Mouse (Mus musculus): ENCODE results near the gene Lrp4. TPM values are rescaled to one million over a fixed set of nuclear protein-coding genes. Genes with fewer than 3 reads are reported as not detected.

The Lrp4 gene
- polyA plus RNA-seq, 1 experiment from 2014 or later: 4.5 TPM

- 31% methylated on average over 8 of the region's 8 CpGs for WGBS
- Histone ChIP-seq H3K9me3 (ENCODE audit: control insufficient read depth, low read length) (no peaks in the 10 kb centered on the region), H3K36me3 (ENCODE audit: control insufficient read depth, insufficient read depth, low read length) (no peaks in the 10 kb centered on the region), H3K27me3 (replicated peaks; ENCODE audit: control insufficient read depth, insufficient read depth, low read length) (no peaks in the 10 kb centered on the region), H3K4me3 (ENCODE audit: low read length) (no peak overlapping the region), H3K4me2 (ENCODE audit: low read length) (no peak overlapping the region), H3K4me1 (ENCODE audit: control insufficient read depth, insufficient read depth, low read depth, low read length) (peaks cover 9% of the 10 kb centered on the region), H3K9ac (ENCODE audit: low read depth, low read length) (no peak overlapping the region), H3K27ac (ENCODE audit: low read depth, low read length) (no peak overlapping the region)
- ATAC-seq: no peak
These were observed 10.3 kb downstream of the Lrp4 start for GRCm38 (mm10) chr2:91467613-91468012.

- H3K4me3 ChIP-seq (ENCODE audit: low read length): no peak overlapping the region
- H3K27me3 ChIP-seq (replicated peaks; ENCODE audit: control insufficient read depth, insufficient read depth, low read length): no peaks in the 10 kb centered on the region
- no peak overlapping the region for H3K9ac ChIP-seq (ENCODE audit: low read depth, low read length)
- 8% methylated on average over 5 of the region's 7 CpGs for WGBS
- H3K27ac ChIP-seq (ENCODE audit: low read depth, low read length): no peak overlapping the region
- H3K36me3 ChIP-seq (ENCODE audit: control insufficient read depth, insufficient read depth, low read length): no peaks in the 10 kb centered on the region
- peaks cover 3% of the 10 kb centered on the region for H3K4me1 ChIP-seq (ENCODE audit: control insufficient read depth, insufficient read depth, low read depth, low read length)
- peak; percentile 71 for ATAC-seq
- H3K9me3 ChIP-seq (ENCODE audit: control insufficient read depth, low read length): no peaks in the 10 kb centered on the region
- H3K4me2 ChIP-seq (ENCODE audit: low read length): no peak overlapping the region
These were observed 12.8 kb downstream of the Lrp4 start for GRCm38 (mm10) chr2:91470055-91470647.

- Histone ChIP-seq H3K4me1 (ENCODE audit: control insufficient read depth, insufficient read depth, low read depth, low read length) (peaks cover 3% of the 10 kb centered on the region), H3K9ac (ENCODE audit: low read depth, low read length) (no peak overlapping the region), H3K4me2 (ENCODE audit: low read length) (no peak overlapping the region; the same call in 1 of the 2 replicates), H3K4me3 (ENCODE audit: low read length) (no peak overlapping the region), H3K9me3 (ENCODE audit: control insufficient read depth, low read length) (no peaks in the 10 kb centered on the region), H3K36me3 (ENCODE audit: control insufficient read depth, insufficient read depth, low read length) (no peaks in the 10 kb centered on the region), H3K27me3 (replicated peaks; ENCODE audit: control insufficient read depth, insufficient read depth, low read length) (no peaks in the 10 kb centered on the region), H3K27ac (ENCODE audit: low read depth, low read length) (no peak overlapping the region)
- ATAC-seq: peak; percentile 24; the same call in 1 of the 2 replicates
- 63% methylated on average over 12 of the region's 12 CpGs for WGBS
These were observed 17.0 kb downstream of the Lrp4 start for GRCm38 (mm10) chr2:91474358-91474757.

GRCm38 (mm10) chr2:91475791-91476190, 18.5 kb downstream of the Lrp4 start:
- Histone ChIP-seq H3K27me3 (replicated peaks; ENCODE audit: control insufficient read depth, insufficient read depth, low read length) (no peaks in the 10 kb centered on the region), H3K36me3 (ENCODE audit: control insufficient read depth, insufficient read depth, low read length) (no peaks in the 10 kb centered on the region), H3K27ac (ENCODE audit: low read depth, low read length) (no peak overlapping the region), H3K4me2 (ENCODE audit: low read length) (no peak overlapping the region), H3K9ac (ENCODE audit: low read depth, low read length) (no peak overlapping the region), H3K4me3 (ENCODE audit: low read length) (no peak overlapping the region), H3K9me3 (ENCODE audit: control insufficient read depth, low read length) (no peaks in the 10 kb centered on the region), H3K4me1 (ENCODE audit: control insufficient read depth, insufficient read depth, low read depth, low read length) (no peaks in the 10 kb centered on the region; the same call in 1 of the 2 replicates)
- 87% methylated on average over 7 of the region's 7 CpGs for WGBS
- no peak for ATAC-seq

GRCm38 (mm10) chr2:91476251-91476661, 18.9 kb downstream of the Lrp4 start:
- Histone ChIP-seq H3K36me3 (ENCODE audit: control insufficient read depth, insufficient read depth, low read length) (no peaks in the 10 kb centered on the region), H3K27ac (ENCODE audit: low read depth, low read length) (no peak overlapping the region), H3K4me2 (ENCODE audit: low read length) (no peak overlapping the region), H3K4me3 (ENCODE audit: low read length) (no peak overlapping the region), H3K4me1 (ENCODE audit: control insufficient read depth, insufficient read depth, low read depth, low read length) (no peaks in the 10 kb centered on the region; the same call in 1 of the 2 replicates), H3K27me3 (replicated peaks; ENCODE audit: control insufficient read depth, insufficient read depth, low read length) (no peaks in the 10 kb centered on the region), H3K9me3 (ENCODE audit: control insufficient read depth, low read length) (no peaks in the 10 kb centered on the region), H3K9ac (ENCODE audit: low read depth, low read length) (no peak overlapping the region)
- WGBS: 73% methylated on average over 17 of the region's 17 CpGs
- ATAC-seq: peak; percentile 41; the same call in 1 of the 2 replicates

- Histone ChIP-seq H3K9me3 (ENCODE audit: control insufficient read depth, low read length) (no peaks in the 10 kb centered on the region), H3K36me3 (ENCODE audit: control insufficient read depth, insufficient read depth, low read length) (no peaks in the 10 kb centered on the region), H3K4me1 (ENCODE audit: control insufficient read depth, insufficient read depth, low read depth, low read length) (no peaks in the 10 kb centered on the region; the same call in 1 of the 2 replicates), H3K4me3 (ENCODE audit: low read length) (no peak overlapping the region), H3K27me3 (replicated peaks; ENCODE audit: control insufficient read depth, insufficient read depth, low read length) (no peaks in the 10 kb centered on the region), H3K27ac (ENCODE audit: low read depth, low read length) (no peak overlapping the region), H3K9ac (ENCODE audit: low read depth, low read length) (no peak overlapping the region), H3K4me2 (ENCODE audit: low read length) (no peak overlapping the region)
- ATAC-seq: no peak
- 90% methylated on average over 7 of the region's 7 CpGs for WGBS
These were observed 19.5 kb downstream of the Lrp4 start for GRCm38 (mm10) chr2:91476841-91477240.

GRCm38 (mm10) chr2:91480399-91480801, 23.1 kb downstream of the Lrp4 start:
- no peak overlapping the region for H3K9ac ChIP-seq (ENCODE audit: low read depth, low read length)
- no peaks in the 10 kb centered on the region for H3K9me3 ChIP-seq (ENCODE audit: control insufficient read depth, low read length)
- 72% methylated on average over 9 of the region's 9 CpGs for WGBS
- H3K36me3 ChIP-seq (ENCODE audit: control insufficient read depth, insufficient read depth, low read length): no peaks in the 10 kb centered on the region
- H3K4me1 ChIP-seq (ENCODE audit: control insufficient read depth, insufficient read depth, low read depth, low read length): no peaks in the 10 kb centered on the region
- H3K27me3 ChIP-seq (replicated peaks; ENCODE audit: control insufficient read depth, insufficient read depth, low read length): no peaks in the 10 kb centered on the region
- ATAC-seq: peak; percentile 58
- no peak overlapping the region for H3K4me3 ChIP-seq (ENCODE audit: low read length)
- no peak overlapping the region for H3K27ac ChIP-seq (ENCODE audit: low read depth, low read length)
- no peak overlapping the region for H3K4me2 ChIP-seq (ENCODE audit: low read length)

- no peak overlapping the region for H3K9ac ChIP-seq (ENCODE audit: low read depth, low read length)
- H3K36me3 ChIP-seq (ENCODE audit: control insufficient read depth, insufficient read depth, low read length): no peaks in the 10 kb centered on the region
- H3K27me3 ChIP-seq (replicated peaks; ENCODE audit: control insufficient read depth, insufficient read depth, low read length): no peaks in the 10 kb centered on the region
- ATAC-seq: peak; percentile 85
- WGBS: 66% methylated on average over 6 of the region's 6 CpGs
- no peaks in the 10 kb centered on the region for H3K4me1 ChIP-seq (ENCODE audit: control insufficient read depth, insufficient read depth, low read depth, low read length)
- H3K9me3 ChIP-seq (ENCODE audit: control insufficient read depth, low read length): no peaks in the 10 kb centered on the region
- no peak overlapping the region for H3K4me3 ChIP-seq (ENCODE audit: low read length)
- no peak overlapping the region for H3K27ac ChIP-seq (ENCODE audit: low read depth, low read length)
- no peak overlapping the region for H3K4me2 ChIP-seq (ENCODE audit: low read length)
These were observed 23.6 kb downstream of the Lrp4 start for GRCm38 (mm10) chr2:91480805-91481514.

GRCm38 (mm10) chr2:91484698-91485097, 27.4 kb downstream of the Lrp4 start:
- H3K9ac ChIP-seq (ENCODE audit: low read depth, low read length): no peak overlapping the region
- H3K9me3 ChIP-seq (ENCODE audit: control insufficient read depth, low read length): no peaks in the 10 kb centered on the region
- no peak overlapping the region for H3K4me3 ChIP-seq (ENCODE audit: low read length)
- no peaks in the 10 kb centered on the region for H3K36me3 ChIP-seq (ENCODE audit: control insufficient read depth, insufficient read depth, low read length)
- ATAC-seq: no peak
- no peaks in the 10 kb centered on the region for H3K27me3 ChIP-seq (replicated peaks; ENCODE audit: control insufficient read depth, insufficient read depth, low read length)
- 87% methylated on average over 4 of the region's 4 CpGs for WGBS
- H3K27ac ChIP-seq (ENCODE audit: low read depth, low read length): no peak overlapping the region
- H3K4me1 ChIP-seq (ENCODE audit: control insufficient read depth, insufficient read depth, low read depth, low read length): no peaks in the 10 kb centered on the region
- H3K4me2 ChIP-seq (ENCODE audit: low read length): no peak overlapping the region

Measured in hindbrain, embryonic 16.5 days (tissue).